Mouse (Mus musculus): ENCODE results near the gene Myo16.

DNA sequence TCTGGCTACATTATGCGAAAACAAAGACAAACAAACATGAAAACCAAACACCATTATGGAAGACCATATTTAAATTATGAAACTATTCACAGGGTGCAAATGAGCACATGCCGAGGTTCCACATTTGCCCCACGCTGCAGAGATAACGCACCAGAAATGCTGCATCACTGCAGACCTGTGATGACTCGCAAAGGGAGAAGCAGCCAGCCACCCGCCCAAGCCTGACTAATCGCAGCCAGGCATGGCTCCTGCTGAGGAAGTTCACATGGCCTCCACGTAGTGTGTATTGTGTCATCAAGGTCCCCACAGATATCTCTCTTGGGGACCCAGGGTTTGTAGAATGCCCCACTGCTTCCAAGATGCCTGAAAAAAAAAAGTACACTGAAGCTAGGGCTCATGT lies 529.4 kb downstream of the Myo16 start:
- TF ChIP-seq CTCF (IDR thresholded peaks at IDR 0.05; ENCODE audit: insufficient read depth, low read depth, low read length) (no peak), POLR2A (IDR thresholded peaks at IDR 0.05; ENCODE audit: insufficient read depth, low read depth, low read length) (no peak)
